Mouse (Mus musculus) heart, postnatal 36 days (tissue): ENCODE data around the gene Agtr1a. TPM values are rescaled to one million over a fixed set of nuclear protein-coding genes. Genes with fewer than 3 reads are reported as not detected.

Experiments
- DNase-seq, 2 experiments: peaks; one replicate each; pipeline ENCODE4 v3.0.0; 2021 to 2022
- intact Hi-C: fragments of 180-260 bp; cut with DNase I; formaldehyde crosslinking; loops from one replicate; pipeline ENCODE4 v1.15.1; 2025
- total RNA-seq, 2 experiments: library from RNA; stranded (reverse); gene quantifications; 2 replicates each; pipeline ENCODE4 v1.2.3; 2021

Agtr1a gene
- total RNA-seq, result 10 to 100 TPM; 42.0 to 53.8 TPM

DNA sequence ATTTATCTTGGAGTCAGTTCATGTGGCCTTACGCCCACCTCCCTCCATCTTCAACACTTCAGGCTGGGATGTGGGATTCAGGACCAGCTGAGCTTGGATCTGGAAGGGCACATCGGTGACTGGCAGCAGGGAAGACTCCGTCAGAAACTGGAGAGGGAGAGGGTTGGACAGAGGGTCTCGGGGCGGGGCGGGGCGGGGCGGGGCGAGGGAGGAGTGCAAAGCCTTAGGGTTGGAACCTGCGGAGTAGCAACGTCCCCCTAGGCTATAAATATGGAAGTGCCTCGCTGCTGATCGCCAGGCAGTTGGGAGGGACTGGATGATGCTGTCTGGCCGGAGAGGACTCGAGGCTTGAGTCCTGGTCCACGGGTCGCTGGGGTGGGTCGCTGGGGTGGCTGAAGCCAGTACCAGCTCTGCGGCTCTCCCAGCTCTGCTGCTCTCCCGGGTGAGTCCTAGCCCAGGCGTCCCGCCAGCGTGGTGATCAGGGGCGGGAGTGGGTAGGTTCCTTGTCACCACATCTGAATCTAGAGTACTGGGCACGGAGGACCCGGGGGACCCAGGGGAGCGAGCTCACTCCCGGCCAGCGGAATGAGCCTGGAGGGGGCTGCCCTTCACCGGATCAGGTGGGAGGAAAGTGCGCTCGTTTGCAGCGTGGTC, at the start of gene Agtr1a:
Gene Agtr1a, plus strand, starts transcription at position 294 of the 654 bp plus-strand sequence.
- intact Hi-C loops, result no loop called here

DNA sequence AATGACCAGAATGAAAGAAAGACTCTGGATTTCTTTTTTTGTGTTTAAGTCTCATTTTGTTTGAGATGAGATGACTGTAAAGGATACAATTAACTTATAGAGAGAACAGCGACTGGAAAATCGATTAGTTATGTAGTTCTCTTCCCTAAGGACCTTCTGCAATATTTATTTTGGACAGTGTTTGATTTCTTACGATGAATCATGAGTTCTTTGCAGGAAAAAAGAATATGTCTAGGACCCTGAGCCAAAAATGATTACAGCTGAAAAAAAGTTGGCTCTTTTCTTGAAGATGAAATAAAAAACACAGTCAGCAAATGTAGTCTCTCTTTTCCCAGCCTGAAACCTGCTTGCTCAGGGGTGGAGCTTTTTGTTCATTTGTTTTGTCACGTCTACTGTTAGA, 26.0 kb upstream of the Agtr1a start:
- intact Hi-C loops, result no loop called here
- DNase-seq, result no peak

More for the DNA sequence above, at the start of gene Agtr1a:
- DNase-seq, result peak; percentile 65 to 74

- intact Hi-C loops, result no loop called here
- DNase-seq, result no peak
Observed at GRCm38 (mm10) chr13:30324669-30325346, 11.4 kb upstream of the Agtr1a start.

- DNase-seq, result no peak
Observed at GRCm38 (mm10) chr13:30331061-30331460, 5.2 kb upstream of the Agtr1a start.

GRCm38 (mm10) chr13:30331851-30332250, 4.4 kb upstream of the Agtr1a start:
- intact Hi-C loops, result no loop called here
- DNase-seq, result no peak

More at GRCm38 (mm10) chr13:30331061-30331460, 5.2 kb upstream of the Agtr1a start:
- intact Hi-C loops, result no loop called here

GRCm38 (mm10) chr13:30332581-30332980, 3.7 kb upstream of the Agtr1a start:
- intact Hi-C loops, result no loop called here
- DNase-seq, result peak; percentile 34 to 40

DNA sequence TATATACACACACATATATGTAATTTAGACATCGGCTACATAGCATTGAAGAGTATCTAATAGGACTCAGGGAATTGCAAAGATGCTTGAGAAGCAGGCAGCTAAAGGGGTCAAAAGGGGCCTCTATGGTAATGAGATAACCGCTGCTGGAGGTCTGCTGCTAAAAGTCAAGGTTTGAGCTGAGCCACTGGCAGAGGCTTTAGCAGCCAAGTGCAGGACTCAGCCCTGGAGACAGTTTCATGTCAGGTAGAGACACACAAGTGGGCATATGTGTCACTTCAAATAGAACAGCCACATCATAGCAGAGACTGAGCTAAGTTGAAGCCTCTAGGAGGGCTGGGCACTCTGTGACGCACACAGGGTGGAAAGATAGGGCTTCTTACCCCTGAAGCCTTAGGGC, 1.6 kb upstream of the Agtr1a start:
- DNase-seq, result no peak
- intact Hi-C loops, result no loop called here

GRCm38 (mm10) chr13:30336913-30337312, 672 bp downstream of the Agtr1a start:
- DNase-seq, result peak; percentile 12 to 37
- intact Hi-C loops, result no loop called here

DNA sequence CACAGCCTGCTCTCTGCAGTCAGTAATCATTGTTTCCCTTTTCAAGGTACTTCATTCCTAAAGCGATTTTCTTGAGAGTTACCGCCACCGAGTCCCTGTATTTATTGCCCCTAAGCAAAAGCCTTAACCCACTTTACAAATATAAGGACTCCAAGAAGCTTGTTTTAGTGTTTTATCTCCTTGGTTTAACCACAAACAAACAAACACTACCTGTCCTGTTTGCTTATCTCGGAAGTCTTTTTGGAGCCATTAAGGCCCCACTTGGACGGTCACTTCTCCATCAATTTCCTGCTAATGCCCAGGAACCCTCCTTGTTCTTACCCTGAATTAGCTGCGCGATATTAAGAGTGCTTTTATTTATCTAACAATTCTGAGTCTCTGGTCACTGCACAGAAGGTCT, 1.4 kb downstream of the Agtr1a start:
- no peak for DNase-seq
- intact Hi-C loops, result no loop called here

DNA sequence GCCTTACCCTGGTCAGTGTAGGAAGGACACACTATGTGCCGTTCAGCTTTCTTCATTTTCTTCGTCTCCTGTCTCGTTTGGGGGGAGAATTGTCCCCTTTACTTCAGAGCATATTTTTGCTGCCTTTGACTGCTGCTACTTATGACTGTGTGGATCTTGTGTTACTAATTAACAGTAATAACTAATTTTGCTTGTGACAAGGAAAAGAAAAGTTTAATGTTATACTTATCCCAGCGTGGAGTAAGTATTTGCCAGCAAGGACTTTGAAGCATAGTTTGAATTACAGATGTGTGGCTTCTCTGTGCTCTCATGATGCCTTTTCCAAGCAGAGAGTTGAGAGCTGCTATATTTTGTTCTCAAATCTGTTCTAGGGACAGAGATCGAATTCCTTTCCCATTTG, 2.3 kb downstream of the Agtr1a start:
- intact Hi-C loops, result no loop called here
- no peak for DNase-seq

DNA sequence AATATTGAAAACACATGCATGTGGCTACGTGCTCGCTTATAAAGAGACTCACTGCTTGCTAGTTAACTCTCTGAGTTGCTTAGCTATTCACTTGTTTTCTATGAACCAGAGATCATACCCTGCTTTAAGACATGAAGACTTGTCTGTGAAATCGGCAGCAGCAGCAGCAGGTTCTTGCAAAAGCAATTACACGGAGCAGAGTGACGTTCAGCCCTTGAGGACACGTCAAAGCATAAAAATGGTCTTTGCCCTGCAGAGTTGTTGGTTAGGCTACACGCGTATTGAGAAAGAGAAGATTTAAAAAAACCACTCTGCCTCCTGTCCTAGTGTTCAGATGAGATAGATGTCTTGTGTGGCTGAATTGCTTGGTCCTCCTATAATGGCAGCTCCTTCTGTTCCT, 3.7 kb downstream of the Agtr1a start:
- intact Hi-C loops, result no loop called here
- no peak for DNase-seq

GRCm38 (mm10) chr13:30341987-30342898, 6.0 kb downstream of the Agtr1a start:
- intact Hi-C loops, result no loop called here
- DNase-seq, result no peak

DNA sequence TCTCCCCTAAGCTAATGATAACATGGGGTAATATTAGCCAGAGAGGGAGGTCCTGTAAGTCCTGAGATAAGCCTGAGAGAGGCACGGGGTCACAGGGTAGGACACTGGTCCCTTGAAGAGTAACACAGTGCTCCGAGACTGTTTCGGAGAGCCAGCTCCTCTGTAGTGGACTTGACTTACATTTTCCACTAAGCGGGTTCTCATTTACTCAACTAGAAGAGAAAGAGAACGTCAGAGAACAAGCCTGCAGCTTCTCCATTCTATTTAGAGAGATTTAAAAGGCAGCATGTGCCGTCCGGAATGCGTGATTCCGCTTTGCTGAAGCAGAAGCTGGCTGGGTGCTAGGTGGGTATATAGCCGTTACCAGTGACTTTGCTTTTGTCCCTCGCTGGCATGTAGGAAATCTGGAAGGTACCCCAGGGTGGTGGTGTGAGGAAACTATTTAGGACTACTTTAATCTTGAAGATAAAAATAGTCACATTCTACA, 9.2 kb downstream of the Agtr1a start:
- peak; percentile 15 to 51 for DNase-seq
- intact Hi-C loops, result loop anchor here (5.0 kb wide), 1 partner anchor 177 kb away; no protein-coding TSS in a partner anchor

DNA sequence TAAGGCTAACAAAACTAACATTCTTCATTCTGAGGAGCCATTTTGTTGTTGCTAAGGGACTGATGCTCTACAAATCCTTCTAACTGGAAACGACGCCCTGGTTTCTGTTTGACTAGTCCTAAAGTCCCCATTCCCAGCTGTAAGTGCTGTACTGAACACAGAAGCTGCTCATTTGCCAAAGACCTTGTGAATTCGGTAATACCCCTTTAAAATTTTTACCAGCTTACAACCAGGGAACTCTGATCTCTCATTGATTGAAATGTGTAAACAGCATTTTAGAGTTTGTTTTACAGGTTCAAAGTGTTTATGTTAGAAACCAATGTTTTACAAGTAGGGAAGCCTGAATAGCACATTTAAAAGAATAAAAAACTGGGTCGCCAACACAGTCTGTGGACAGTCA, 10.6 kb downstream of the Agtr1a start:
- DNase-seq, result no peak
- intact Hi-C loops, result loop anchor here (5.0 kb wide), 1 partner anchor 175 kb away; no protein-coding TSS in a partner anchor

- intact Hi-C loops, result loop anchor here (5.0 kb wide), 1 partner anchor 174 kb away; no protein-coding TSS in a partner anchor
- DNase-seq, result no peak
Observed at GRCm38 (mm10) chr13:30348306-30348705, 12.1 kb downstream of the Agtr1a start.

GRCm38 (mm10) chr13:30351966-30352365, 15.7 kb downstream of the Agtr1a start:
- intact Hi-C loops, result no loop called here
- DNase-seq, result no peak

GRCm38 (mm10) chr13:30354991-30355580, 18.8 kb downstream of the Agtr1a start:
- intact Hi-C loops, result no loop called here
- no peak for DNase-seq

GRCm38 (mm10) chr13:30355979-30356378, 19.7 kb downstream of the Agtr1a start:
- DNase-seq, result no peak
- intact Hi-C loops, result no loop called here

DNA sequence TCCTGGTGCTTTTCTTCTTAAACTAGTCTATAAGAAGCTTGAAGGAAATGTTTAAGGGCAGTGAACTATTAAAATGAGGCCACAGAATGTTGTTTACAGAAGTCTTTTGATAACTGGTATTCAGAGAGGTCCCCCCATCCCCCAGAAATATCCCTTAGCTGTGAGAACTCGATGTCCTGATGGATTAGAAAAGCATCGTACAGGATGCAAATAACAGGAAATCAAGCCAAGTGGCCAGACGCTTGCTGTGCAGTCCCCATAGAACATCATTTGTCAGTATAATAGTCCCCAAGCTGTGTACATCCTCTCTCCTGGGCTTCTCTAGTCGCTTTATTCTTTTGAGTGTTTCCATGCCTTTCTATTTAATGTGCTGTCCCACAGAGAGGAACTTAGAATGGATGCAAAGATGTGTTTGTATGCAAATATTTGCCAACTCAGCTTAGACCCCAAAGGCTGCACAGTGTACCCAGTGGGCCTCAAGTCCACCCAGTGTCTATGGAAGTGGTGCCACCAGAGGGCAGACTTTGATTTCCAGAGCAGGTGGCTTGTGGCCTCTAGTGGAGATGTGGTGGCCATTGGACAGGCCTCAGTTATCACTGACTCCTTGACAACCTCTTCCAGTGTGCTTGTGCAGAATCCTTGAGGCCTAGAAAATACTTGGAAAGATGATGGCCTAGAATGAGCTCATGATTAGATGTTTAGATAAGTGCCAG, 22.4 kb downstream of the Agtr1a start:
- DNase-seq, result no peak
- intact Hi-C loops, result no loop called here

GRCm38 (mm10) chr13:30359886-30360285, 23.6 kb downstream of the Agtr1a start:
- intact Hi-C loops, result no loop called here
- no peak for DNase-seq
